Mouse (Mus musculus) central nervous system, embryonic 14 days (tissue): ENCODE data around the gene Ptgir. TPM values are rescaled to one million over a fixed set of nuclear protein-coding genes. Genes with fewer than 3 reads are reported as not detected.

Experiments
- polyA plus RNA-seq: library from polyadenylated mRNA; depleted of rRNA; stranded (reverse); fragments of >200 nt; gene quantifications from 2 replicates; pipeline ENCODE4 v1.2.3, GENCODE M21; 2012; rRNA removed

Ptgir gene
- polyA plus RNA-seq, result 0.52 and 1.1 TPM in 2 replicates

DNA sequence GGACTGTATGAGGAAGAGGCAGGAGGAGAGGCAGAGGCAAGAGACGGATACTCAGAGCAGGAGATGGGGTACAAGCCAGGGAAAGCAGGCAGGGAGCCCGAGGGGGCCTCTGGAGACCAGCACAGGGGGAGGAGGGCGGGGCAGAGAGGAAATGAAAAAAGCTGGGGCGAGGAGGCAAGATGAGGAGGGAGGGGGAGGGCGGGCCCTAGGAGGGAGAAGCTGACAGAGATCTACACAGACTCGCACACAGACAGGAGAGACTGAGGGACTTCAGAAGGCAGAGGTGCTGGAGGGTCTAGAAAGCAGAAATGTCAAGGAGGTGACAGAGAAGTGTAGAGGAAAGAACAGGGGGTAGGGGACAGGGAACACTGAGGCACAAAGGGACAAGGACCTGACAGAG, at the start of gene Ptgir:
Ptgir (plus strand) TSS at position 210 of the 400 bp plus-strand sequence.

DNA sequence AGATGAGACGGTGACA, 31.2 kb upstream of the Ptgir start, which contains the start of gene Dact3:
Dact3 (plus strand) TSS at position 8 of the 16 bp plus-strand sequence.

GRCm38 (mm10) chr7:16891641-16892351, 14.5 kb upstream of the Ptgir start, which contains the start of gene Gng8:
TSS of gene Gng8 (plus strand) at chr7:16891786.

GRCm38 (mm10) chr7:16924037-16924834, 17.9 kb downstream of the Ptgir start, which contains the start of gene Calm3:
TSS of gene Calm3 (minus strand) at chr7:16924114.

GRCm38 (mm10) chr7:16944061-16944807, 37.9 kb downstream of the Ptgir start, which contains the start of gene Pnmal2:
TSS of gene Pnmal2 (plus strand) at chr7:16944682.

GRCm38 (mm10) chr7:16959539-16960187, 53.4 kb downstream of the Ptgir start, which contains the start of gene Pnmal1:
TSS of gene Pnmal1 (plus strand) at chr7:16959679.

Other genes with a start within 250 kb of the Ptgir start
- gene Ceacam15, start 230.8 kb upstream of the Ptgir start, polyA plus RNA-seq, result not detected in 2 replicates
- gene Ceacam9, start 184.6 kb upstream of the Ptgir start, polyA plus RNA-seq, result not detected in 2 replicates
- gene Ap2s1, start 168.1 kb upstream of the Ptgir start, polyA plus RNA-seq, result 389 and 393 TPM in 2 replicates
- 28.1 and 32.5 TPM in 2 replicates for gene Slc1a5, start 125.2 kb upstream of the Ptgir start, polyA plus RNA-seq
- gene Strn4, start 90.6 kb upstream of the Ptgir start, polyA plus RNA-seq, result 249 and 272 TPM in 2 replicates
- gene Fkrp, start 89.8 kb upstream of the Ptgir start, polyA plus RNA-seq, result 38.0 and 40.7 TPM in 2 replicates
- 13.3 and 16.4 TPM in 2 replicates for gene Prkd2, start 63.6 kb upstream of the Ptgir start, polyA plus RNA-seq
- gene Dact3, start 31.2 kb upstream of the Ptgir start, polyA plus RNA-seq, result 34.5 and 44.4 TPM in 2 replicates
- gene Gng8, start 14.7 kb upstream of the Ptgir start, polyA plus RNA-seq, result 14.1 and 22.2 TPM in 2 replicates
- 537 and 560 TPM in 2 replicates for gene Calm3, start 17.6 kb downstream of the Ptgir start, polyA plus RNA-seq
- 53.0 and 56.7 TPM in 2 replicates for gene Pnmal2, start 38.2 kb downstream of the Ptgir start, polyA plus RNA-seq
- 23.7 and 27.1 TPM in 2 replicates for gene Pnmal1, start 53.2 kb downstream of the Ptgir start, polyA plus RNA-seq
- gene Gm42372, start 76.6 kb downstream of the Ptgir start, polyA plus RNA-seq, result 7.9 and 10.3 TPM in 2 replicates
- gene Ccdc8, start 86.2 kb downstream of the Ptgir start, polyA plus RNA-seq, result 7.7 and 13.6 TPM in 2 replicates
- 158 and 178 TPM in 2 replicates for gene Ppp5c, start 121.4 kb downstream of the Ptgir start, polyA plus RNA-seq
- 5.1 and 8.6 TPM in 2 replicates for gene Hif3a, start 155.9 kb downstream of the Ptgir start, polyA plus RNA-seq
- gene Psg16, start 167.6 kb downstream of the Ptgir start, polyA plus RNA-seq, result 1.6 and 1.7 TPM in 2 replicates
- 0.03 and 0.04 TPM in 2 replicates for gene Ceacam3, start 243.8 kb downstream of the Ptgir start, polyA plus RNA-seq